Mouse (Mus musculus) liver, postnatal 0 days (tissue): ENCODE data around the gene 6430571L13Rik. TPM values are rescaled to one million over a fixed set of nuclear protein-coding genes. Genes with fewer than 3 reads are reported as not detected.

Experiments used
- ATAC-seq: fragments of 200-750 bp; cut with Nextera tagmentation; 2 replicates; pipeline ENCODE4 v1.8.0; 2017; ENCODE audit warnings: mild to moderate bottlenecking, moderate library complexity
- DNase-seq: peaks from one replicate; pipeline ENCODE4 v3.0.0-alpha.2; 2016
- H3K27ac ChIP-seq: fragments of 300-500 bp; sonication (generic); 2 replicates; pipeline ENCODE4 v1.5.1; 2014; ENCODE audit warnings: antibody characterized with exemption, moderate library complexity, mild to moderate bottlenecking, low read depth
- H3K27me3 ChIP-seq: fragments of 300-500 bp; sonication (generic); 2 replicates; pipeline ENCODE4 v1.6.1; 2014; ENCODE audit warnings: low read length, control low read depth, mixed read lengths; ENCODE audit not compliant: insufficient read depth
- H3K36me3 ChIP-seq: fragments of 300-500 bp; sonication (generic); replicated peaks from 2 replicates; pipeline ENCODE4 v1.6.1; 2014; ENCODE audit warnings: mild to moderate bottlenecking, control low read depth, low read length, moderate library complexity, mixed read lengths; ENCODE audit not compliant: insufficient read depth
- H3K4me1 ChIP-seq: fragments of 300-500 bp; sonication (generic); 2 replicates; pipeline ENCODE4 v1.6.1; 2014; ENCODE audit warnings: antibody characterized with exemption, mild to moderate bottlenecking, control low read depth; ENCODE audit not compliant: insufficient read depth
- H3K4me2 ChIP-seq: fragments of 300-500 bp; sonication (generic); 2 replicates; pipeline ENCODE4 v1.6.1; 2014; ENCODE audit warnings: low read depth, mild to moderate bottlenecking, low read length, moderate library complexity, mixed read lengths
- H3K4me3 ChIP-seq: fragments of 300-500 bp; sonication (generic); 2 replicates; pipeline ENCODE4 v1.5.1; 2014; ENCODE audit warnings: low read depth, low read length
- H3K9ac ChIP-seq: fragments of 300-500 bp; sonication (generic); replicated peaks from 2 replicates; pipeline ENCODE4 v1.6.1; 2014; ENCODE audit warnings: mild to moderate bottlenecking, moderate library complexity
- H3K9me3 ChIP-seq: fragments of 300-500 bp; sonication (generic); 2 replicates; pipeline ENCODE4 v1.6.1; 2016; ENCODE audit warnings: mild to moderate bottlenecking, control low read depth, low read length, mixed read lengths
- CTCF ChIP-seq: sonication (generic); IDR thresholded peaks from 2 replicates; pipeline ENCODE4 v1.5.1; 2016; ENCODE audit warnings: antibody characterized with exemption, low read depth
- EP300 ChIP-seq: IDR thresholded peaks from 2 replicates; pipeline ENCODE4 v1.6.1; 2016; ENCODE audit warnings: antibody characterized with exemption, low read depth, mild to moderate bottlenecking
- WGBS: fragments of 180-500 bp; shearing (Covaris S2); extraction: QIAGEN DNeasy Blood & Tissue Kit; methylation state at CpG from one replicate; pipeline ENCODE4 v1.1.7; 2014; ENCODE audit not compliant: insufficient replicate concordance; 5-methylcytosine and 5-hydroxymethylcytosine counted together
- polyA plus RNA-seq: library from polyadenylated mRNA; unstranded; fragments of >200 nt; fragmentation: Nextera tagmentation; extraction: Ambion mirVana; gene quantifications from 2 replicates; pipeline ENCODE4 v1.2.1, GENCODE M21; 2015

The 6430571L13Rik gene
- polyA plus RNA-seq, 1 experiment from 2014 or later, result 0.14 TPM

- ATAC-seq, result peak; percentile 23; the same call in 1 of the 2 replicates
- Histone ChIP-seq H3K27me3 (peaks cover 70% of the 10 kb centered on the region), H3K36me3 (no peaks in the 10 kb centered on the region), H3K9me3 (no peaks in the 10 kb centered on the region), H3K4me3 (peak within 1 kb of the TSS; percentile 50), H3K27ac (no peak within 1 kb of the TSS), H3K9ac (no peak within 1 kb of the TSS), H3K4me2 (peak within 1 kb of the TSS; percentile 75), H3K4me1 (0 out of 2 replicates have a peak, but pooled peaks cover 5% of the 10 kb centered on the region)
- TF ChIP-seq CTCF (no peak), EP300 (no peak)
- DNase-seq, result peak; percentile 33
- under 1% methylated on average over 32 of the region's 54 CpGs for WGBS
Observed at GRCm38 (mm10) chr9:107399491-107399971, 59.1 kb downstream of the 6430571L13Rik start, which contains the start of gene Cacna2d2. Cacna2d2 (plus strand) TSS chr9:107399612.

- Histone ChIP-seq H3K36me3 (no peaks in the 10 kb centered on the region), H3K4me2 (peak overlapping the region; percentile 75), H3K27me3 (peaks cover 67% of the 10 kb centered on the region), H3K9me3 (no peaks in the 10 kb centered on the region), H3K9ac (no peak overlapping the region), H3K4me3 (peak overlapping the region; percentile 50), H3K4me1 (0 out of 2 replicates have a peak, but pooled peaks cover 5% of the 10 kb centered on the region), H3K27ac (no peak overlapping the region)
- no peak for DNase-seq
- TF ChIP-seq CTCF (no peak), EP300 (no peak)
- ATAC-seq, result no peak
- WGBS, result 1% methylated on average over 28 of the region's 45 CpGs
Observed at GRCm38 (mm10) chr9:107400060-107400511, 59.7 kb downstream of the 6430571L13Rik start.

- TF ChIP-seq EP300, result no peak
- no peak for TF ChIP-seq CTCF
- no peak for DNase-seq
- Histone ChIP-seq H3K36me3 (no peaks in the 10 kb centered on the region), H3K9me3 (no peaks in the 10 kb centered on the region), H3K4me2 (no peak overlapping the region), H3K4me3 (no peak overlapping the region), H3K9ac (no peak overlapping the region), H3K4me1 (0 out of 2 replicates have a peak, but pooled peaks cover 5% of the 10 kb centered on the region), H3K27ac (no peak overlapping the region), H3K27me3 (peaks cover 67% of the 10 kb centered on the region)
- 22% methylated on average over 13 of the region's 13 CpGs for WGBS
- ATAC-seq, result no peak
Observed at GRCm38 (mm10) chr9:107400666-107401285, 60.4 kb downstream of the 6430571L13Rik start.

Other genes starting within 250 kb of the 6430571L13Rik start
- gene Dock3, start 108.7 kb upstream of the 6430571L13Rik start, polyA plus RNA-seq, result 0.02 TPM in 1 of 2 replicates, not detected in the other
- 7.8 and 8.3 TPM in 2 replicates for gene Mapkapk3, start 50.7 kb upstream of the 6430571L13Rik start, polyA plus RNA-seq
- gene Cish, start 44.6 kb upstream of the 6430571L13Rik start, polyA plus RNA-seq, result 17.1 and 21.9 TPM in 2 replicates
- gene Hemk1, start 2.3 kb upstream of the 6430571L13Rik start, polyA plus RNA-seq, result 2.5 and 3.2 TPM in 2 replicates
- gene Cacna2d2, start 59.0 kb downstream of the 6430571L13Rik start, polyA plus RNA-seq, result not detected in 2 replicates
- 15.7 and 17.9 TPM in 2 replicates for gene Tmem115, start 193.3 kb downstream of the 6430571L13Rik start, polyA plus RNA-seq
- gene Cyb561d2, start 201.6 kb downstream of the 6430571L13Rik start, polyA plus RNA-seq, result 18.5 and 19.6 TPM in 2 replicates
- gene Nprl2, start 201.6 kb downstream of the 6430571L13Rik start, polyA plus RNA-seq, result 8.5 TPM in 2 replicates
- 0.59 and 0.73 TPM in 2 replicates for gene Zmynd10, start 206.7 kb downstream of the 6430571L13Rik start, polyA plus RNA-seq
- gene Rassf1, start 211.0 kb downstream of the 6430571L13Rik start, polyA plus RNA-seq, result 12.4 and 15.1 TPM in 2 replicates
- 34.3 and 35.9 TPM in 2 replicates for gene Tusc2, start 222.7 kb downstream of the 6430571L13Rik start, polyA plus RNA-seq
- 53.9 and 54.5 TPM in 2 replicates for gene Hyal2, start 227.3 kb downstream of the 6430571L13Rik start, polyA plus RNA-seq
- 2.5 and 3.3 TPM in 2 replicates for gene Hyal1, start 236.3 kb downstream of the 6430571L13Rik start, polyA plus RNA-seq
- gene Naa80, start 238.3 kb downstream of the 6430571L13Rik start, polyA plus RNA-seq, result 10.4 and 11.6 TPM in 2 replicates
- 0.65 and 0.86 TPM in 2 replicates for gene Hyal3, start 240.2 kb downstream of the 6430571L13Rik start, polyA plus RNA-seq
- 63.6 and 68.0 TPM in 2 replicates for gene Ifrd2, start 247.0 kb downstream of the 6430571L13Rik start, polyA plus RNA-seq